Mouse (Mus musculus): ENCODE results near the gene Mlec. TPM values are rescaled to one million over a fixed set of nuclear protein-coding genes. Genes with fewer than 3 reads are reported as not detected.

The Mlec gene
- polyA plus RNA-seq, 1 experiment from 2014 or later, result 59.5 TPM

DNA sequence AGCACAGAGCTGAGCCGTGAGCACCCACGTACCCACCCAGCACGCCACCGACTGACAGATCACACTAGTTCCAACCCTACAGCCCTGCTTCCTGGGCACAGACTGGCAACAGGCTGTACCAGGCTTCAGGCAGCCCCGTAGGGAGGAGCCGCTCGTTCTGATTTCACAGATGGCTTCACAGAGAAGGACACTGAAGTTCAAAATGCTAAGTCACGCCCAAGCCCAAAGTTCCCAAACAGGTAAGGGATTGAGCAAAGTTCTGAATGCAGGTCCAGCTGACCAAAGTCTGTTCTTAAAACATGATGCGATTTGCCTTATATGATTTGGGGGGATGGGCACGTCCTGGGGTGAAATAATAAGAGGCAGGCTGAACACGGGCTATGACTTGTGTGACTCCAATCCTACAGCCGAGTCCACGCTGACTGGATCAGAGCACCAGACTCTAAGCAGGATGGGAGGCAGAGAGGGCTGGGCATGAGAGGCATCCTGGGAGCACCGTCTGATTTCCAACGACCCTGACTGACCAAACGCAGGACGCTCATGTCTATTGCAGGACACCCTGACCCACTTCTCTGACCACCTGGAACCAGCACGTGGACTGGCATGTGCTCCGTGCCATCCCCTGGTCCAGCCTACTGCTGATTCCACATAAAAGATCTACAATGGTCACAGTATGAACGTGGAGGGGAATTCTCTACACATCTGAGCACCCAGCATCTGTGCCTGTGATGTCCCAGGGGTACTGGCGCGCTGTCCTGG is 30.4 kb downstream of the Mlec start:
- H3K27me3 ChIP-seq (replicated peaks; ENCODE audit: control insufficient read depth, insufficient read depth, low read length), result no peaks in the 10 kb centered on the region
- WGBS, result 92% methylated on average over 22 of the region's 22 CpGs
- peaks cover 25% of the 10 kb centered on the region for H3K36me3 ChIP-seq (ENCODE audit: control insufficient read depth, insufficient read depth, low read length)
- no peaks in the 10 kb centered on the region; the same call in 1 of the 2 replicates for H3K4me1 ChIP-seq (replicated peaks; ENCODE audit: control insufficient read depth, insufficient read depth, low read length)
- DNase-seq (ENCODE audit: low spot score) (no peak), ATAC-seq (replicated peaks; ENCODE audit: low FRiP score) (no peak)
- H3K4me2 ChIP-seq, result no peak overlapping the region
- no peaks in the 10 kb centered on the region for H3K9me3 ChIP-seq (ENCODE audit: control insufficient read depth, low read length)
- H3K27ac ChIP-seq (ENCODE audit: low read depth, low read length), result no peak overlapping the region
- H3K4me3 ChIP-seq (ENCODE audit: low read depth, low read length), result no peak overlapping the region
- H3K9ac ChIP-seq (ENCODE audit: low read depth, low read length), result no peak overlapping the region

GRCm38 (mm10) chr5:115126578-115127312 is 31.2 kb downstream of the Mlec start:
- 86% methylated on average over 28 of the region's 28 CpGs for WGBS
- no peak for DNase-seq (ENCODE audit: low spot score)
- no peaks in the 10 kb centered on the region; the same call in 1 of the 2 replicates for H3K4me1 ChIP-seq (replicated peaks; ENCODE audit: control insufficient read depth, insufficient read depth, low read length)

DNA sequence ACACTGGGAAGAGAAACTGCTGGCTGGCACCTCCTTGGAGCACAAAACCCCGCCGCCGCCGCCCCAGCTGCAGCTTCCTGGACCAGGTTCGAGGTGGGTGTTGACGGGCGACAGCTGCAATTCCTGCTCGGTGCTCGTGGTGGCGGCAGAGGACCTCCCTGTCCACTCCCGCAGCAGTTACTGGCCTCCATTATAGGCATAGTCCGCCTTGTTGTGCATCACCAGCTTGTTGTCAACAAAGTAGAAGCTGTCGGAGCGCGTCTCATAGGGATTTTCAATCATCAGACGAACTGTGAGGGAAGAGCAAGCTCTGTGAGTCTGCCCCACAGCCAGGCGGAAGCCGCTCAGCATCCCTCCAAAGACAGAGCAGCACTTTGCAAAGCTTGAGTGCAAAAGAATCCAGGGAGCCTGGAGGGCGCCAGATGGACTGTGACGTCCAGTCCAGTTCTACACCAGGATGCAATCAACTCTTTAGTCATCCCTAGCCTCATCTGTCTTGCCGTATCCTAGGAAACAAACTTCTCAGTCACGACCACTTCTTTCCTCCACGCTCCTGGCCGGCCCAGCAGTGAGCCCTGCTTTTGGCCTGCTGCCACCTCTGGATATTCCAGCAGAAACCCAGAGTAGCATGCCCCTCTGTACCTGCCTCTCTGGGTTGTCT is 32.6 kb downstream of the Mlec start:
- no peak overlapping the region for H3K27ac ChIP-seq (ENCODE audit: low read depth, low read length)
- no peaks in the 10 kb centered on the region for H3K9me3 ChIP-seq (ENCODE audit: control insufficient read depth, low read length)
- H3K4me1 ChIP-seq (replicated peaks; ENCODE audit: control insufficient read depth, insufficient read depth, low read length), result no peaks in the 10 kb centered on the region; the same call in 1 of the 2 replicates
- DNase-seq (ENCODE audit: low spot score), result peak; percentile 74
- H3K27me3 ChIP-seq (replicated peaks; ENCODE audit: control insufficient read depth, insufficient read depth, low read length), result no peaks in the 10 kb centered on the region
- WGBS, result 36% methylated on average over 24 of the region's 24 CpGs
- H3K4me3 ChIP-seq (ENCODE audit: low read depth, low read length), result no peak overlapping the region
- ATAC-seq (replicated peaks; ENCODE audit: low FRiP score), result peak; percentile 63
- no peak overlapping the region for H3K4me2 ChIP-seq
- H3K36me3 ChIP-seq (ENCODE audit: control insufficient read depth, insufficient read depth, low read length), result peaks cover 25% of the 10 kb centered on the region
- H3K9ac ChIP-seq (ENCODE audit: low read depth, low read length), result no peak overlapping the region

More at GRCm38 (mm10) chr5:115126578-115127312, 31.2 kb downstream of the Mlec start:
- Histone ChIP-seq H3K9me3 (ENCODE audit: control insufficient read depth, low read length) (no peaks in the 10 kb centered on the region), H3K4me3 (ENCODE audit: low read depth, low read length) (no peak overlapping the region), H3K27me3 (replicated peaks; ENCODE audit: control insufficient read depth, insufficient read depth, low read length) (no peaks in the 10 kb centered on the region), H3K9ac (ENCODE audit: low read depth, low read length) (no peak overlapping the region), H3K27ac (ENCODE audit: low read depth, low read length) (no peak overlapping the region), H3K4me2 (no peak overlapping the region), H3K36me3 (ENCODE audit: control insufficient read depth, insufficient read depth, low read length) (peaks cover 25% of the 10 kb centered on the region)
- no peak for ATAC-seq (replicated peaks; ENCODE audit: low FRiP score)

DNA sequence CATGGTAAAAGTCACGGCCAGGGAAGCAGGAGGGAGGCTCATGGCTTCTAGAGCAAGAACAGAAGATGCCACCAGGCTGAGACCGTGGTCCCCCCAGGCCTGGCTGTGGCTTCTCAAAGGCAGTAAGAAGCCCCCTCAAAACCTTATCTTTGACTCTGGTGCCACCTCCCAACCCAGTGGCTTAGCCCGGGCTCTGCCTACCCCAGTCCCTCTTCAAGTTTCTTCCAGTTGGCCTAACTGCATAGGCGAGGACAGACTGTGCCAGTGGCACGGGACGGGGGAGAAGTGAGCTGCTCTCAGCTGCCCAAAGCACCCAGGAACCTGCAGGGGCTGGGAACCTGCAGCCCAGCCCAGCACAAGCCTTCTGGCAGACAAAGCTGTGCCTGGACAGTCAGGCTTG is 33.3 kb downstream of the Mlec start:
- Histone ChIP-seq H3K9ac (ENCODE audit: low read depth, low read length) (no peak overlapping the region), H3K9me3 (ENCODE audit: control insufficient read depth, low read length) (no peaks in the 10 kb centered on the region), H3K36me3 (ENCODE audit: control insufficient read depth, insufficient read depth, low read length) (peaks cover 22% of the 10 kb centered on the region), H3K27me3 (replicated peaks; ENCODE audit: control insufficient read depth, insufficient read depth, low read length) (no peaks in the 10 kb centered on the region), H3K4me2 (no peak overlapping the region), H3K4me1 (replicated peaks; ENCODE audit: control insufficient read depth, insufficient read depth, low read length) (no peaks in the 10 kb centered on the region; the same call in 1 of the 2 replicates), H3K27ac (ENCODE audit: low read depth, low read length) (no peak overlapping the region), H3K4me3 (ENCODE audit: low read depth, low read length) (no peak overlapping the region)
- ATAC-seq (replicated peaks; ENCODE audit: low FRiP score), result no peak
- no peak for DNase-seq (ENCODE audit: low spot score)
- 87% methylated on average over 6 of the region's 6 CpGs for WGBS

DNA sequence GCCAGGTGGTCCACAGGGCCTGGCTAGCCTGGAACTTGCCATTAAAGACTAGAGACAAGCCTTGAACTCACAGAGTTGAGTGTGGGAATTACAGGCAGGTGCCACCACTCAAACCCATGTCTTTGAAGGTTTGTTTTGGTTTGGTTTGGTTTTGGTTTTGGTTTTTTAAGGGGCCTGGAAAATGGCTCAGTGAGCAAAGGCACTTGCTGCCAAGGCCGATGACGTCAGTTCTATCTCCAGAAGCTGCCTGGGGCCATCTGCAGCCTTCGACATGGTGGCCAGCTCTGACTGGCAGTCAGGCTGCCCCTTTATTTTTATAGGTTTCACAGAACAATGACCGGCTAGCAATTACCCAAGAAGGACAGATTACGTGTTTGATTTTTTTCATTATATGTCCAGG is 37.0 kb downstream of the Mlec start:
- DNase-seq (ENCODE audit: low spot score), result no peak
- Histone ChIP-seq H3K9ac (ENCODE audit: low read depth, low read length) (no peak overlapping the region), H3K4me3 (ENCODE audit: low read depth, low read length) (no peak overlapping the region), H3K27ac (ENCODE audit: low read depth, low read length) (no peak overlapping the region), H3K4me1 (replicated peaks; ENCODE audit: control insufficient read depth, insufficient read depth, low read length) (no peaks in the 10 kb centered on the region; the same call in 1 of the 2 replicates), H3K27me3 (replicated peaks; ENCODE audit: control insufficient read depth, insufficient read depth, low read length) (no peaks in the 10 kb centered on the region), H3K36me3 (ENCODE audit: control insufficient read depth, insufficient read depth, low read length) (peaks cover 15% of the 10 kb centered on the region), H3K4me2 (no peak overlapping the region), H3K9me3 (ENCODE audit: control insufficient read depth, low read length) (no peaks in the 10 kb centered on the region)
- no peak for ATAC-seq (replicated peaks; ENCODE audit: low FRiP score)
- WGBS, result 84% methylated on average over 5 of the region's 5 CpGs

- DNase-seq (ENCODE audit: low spot score), result peak; percentile 88
- H3K27ac ChIP-seq (ENCODE audit: low read depth, low read length), result peak within 1 kb of the TSS; percentile 70
- peak within 1 kb of the TSS; percentile 89 for H3K9ac ChIP-seq (ENCODE audit: low read depth, low read length)
- ATAC-seq (replicated peaks; ENCODE audit: low FRiP score), result peak; percentile 95
- WGBS, result under 1% methylated on average over 39 of the region's 39 CpGs
- no peaks in the 10 kb centered on the region for H3K27me3 ChIP-seq (replicated peaks; ENCODE audit: control insufficient read depth, insufficient read depth, low read length)
- H3K9me3 ChIP-seq (ENCODE audit: control insufficient read depth, low read length), result no peaks in the 10 kb centered on the region
- peak within 1 kb of the TSS; percentile 92 for H3K4me3 ChIP-seq (ENCODE audit: low read depth, low read length)
- H3K4me2 ChIP-seq, result peak within 1 kb of the TSS; percentile 94
- no peaks in the 10 kb centered on the region; the same call in 1 of the 2 replicates for H3K4me1 ChIP-seq (replicated peaks; ENCODE audit: control insufficient read depth, insufficient read depth, low read length)
- peaks cover 16% of the 10 kb centered on the region; the same call in 1 of the 2 replicates for H3K36me3 ChIP-seq (ENCODE audit: control insufficient read depth, insufficient read depth, low read length)
Observed at GRCm38 (mm10) chr5:115118961-115119570, 38.9 kb downstream of the Mlec start, which contains the start of gene Acads. Acads (minus strand) TSS chr5:115119346.

- WGBS, result 92% methylated on average over 13 of the region's 13 CpGs
- no peak for DNase-seq (ENCODE audit: low spot score)
- Histone ChIP-seq H3K9ac (ENCODE audit: low read depth, low read length) (no peak overlapping the region), H3K4me2 (no peak overlapping the region), H3K4me3 (ENCODE audit: low read depth, low read length) (no peak overlapping the region), H3K36me3 (ENCODE audit: control insufficient read depth, insufficient read depth, low read length) (peaks cover 19% of the 10 kb centered on the region; the same call in 1 of the 2 replicates), H3K27me3 (replicated peaks; ENCODE audit: control insufficient read depth, insufficient read depth, low read length) (no peaks in the 10 kb centered on the region), H3K4me1 (replicated peaks; ENCODE audit: control insufficient read depth, insufficient read depth, low read length) (no peaks in the 10 kb centered on the region; the same call in 1 of the 2 replicates), H3K27ac (ENCODE audit: low read depth, low read length) (no peak overlapping the region), H3K9me3 (ENCODE audit: control insufficient read depth, low read length) (no peaks in the 10 kb centered on the region)
- ATAC-seq (replicated peaks; ENCODE audit: low FRiP score), result no peak
Observed at GRCm38 (mm10) chr5:115117467-115117866, 40.5 kb downstream of the Mlec start.

DNA sequence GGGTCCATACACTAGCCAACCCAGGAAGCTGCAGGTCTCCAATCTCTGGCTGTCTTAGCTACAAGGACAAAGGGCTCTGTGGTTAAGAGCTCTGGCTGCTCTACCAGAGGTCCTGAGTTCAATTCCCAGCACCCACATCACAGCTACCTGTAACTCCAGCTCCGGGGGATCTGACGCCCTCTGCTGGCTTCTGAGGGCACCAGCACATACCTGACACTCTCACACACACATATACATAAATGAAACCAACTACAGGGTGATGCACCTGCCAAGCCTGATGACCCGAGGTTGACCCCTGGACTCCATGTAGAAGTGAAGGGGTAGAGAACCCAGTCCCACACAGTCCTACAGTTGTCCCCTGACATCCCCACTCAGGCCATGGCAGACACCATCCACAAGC is 41.6 kb downstream of the Mlec start:
- no peaks in the 10 kb centered on the region for H3K27me3 ChIP-seq (replicated peaks; ENCODE audit: control insufficient read depth, insufficient read depth, low read length)
- H3K27ac ChIP-seq (ENCODE audit: low read depth, low read length), result no peak overlapping the region
- H3K9me3 ChIP-seq (ENCODE audit: control insufficient read depth, low read length), result no peaks in the 10 kb centered on the region
- ATAC-seq (replicated peaks; ENCODE audit: low FRiP score), result no peak
- H3K4me3 ChIP-seq (ENCODE audit: low read depth, low read length), result no peak overlapping the region
- no peak overlapping the region for H3K4me2 ChIP-seq
- DNase-seq (ENCODE audit: low spot score), result no peak
- H3K4me1 ChIP-seq (replicated peaks; ENCODE audit: control insufficient read depth, insufficient read depth, low read length), result no peaks in the 10 kb centered on the region; the same call in 1 of the 2 replicates
- peaks cover 20% of the 10 kb centered on the region; the same call in 1 of the 2 replicates for H3K36me3 ChIP-seq (ENCODE audit: control insufficient read depth, insufficient read depth, low read length)
- H3K9ac ChIP-seq (ENCODE audit: low read depth, low read length), result no peak overlapping the region
- 72% methylated on average over 3 of the region's 3 CpGs for WGBS

All from liver, embryonic 11.5 days (tissue).